Mouse (Mus musculus) macrophage (primary cell): ENCODE results near the gene Ak8. TPM values are rescaled to one million over a fixed set of nuclear protein-coding genes. Genes with fewer than 3 reads are reported as not detected.

Experiments used
- H3K27ac ChIP-seq: fragments of 350-480 bp; formaldehyde crosslinking; 2 replicates; pipeline ENCODE4 v1.9.0; 2021
- H3K36me3 ChIP-seq: fragments of 350-480 bp; formaldehyde crosslinking; 2 replicates; pipeline ENCODE4 v1.9.0; 2021; ENCODE audit errors: inconsistent target
- H3K4me3 ChIP-seq: fragments of 350-480 bp; formaldehyde crosslinking; 2 replicates; pipeline ENCODE4 v1.9.0; 2021; ENCODE audit errors: inconsistent target
- H3K79me2 ChIP-seq: fragments of 350-480 bp; formaldehyde crosslinking; 2 replicates; pipeline ENCODE4 v1.9.0; 2021; ENCODE audit errors: inconsistent target
- WGBS: methylation state at CpG from one replicate; pipeline ENCODE4 v1.1.7; 2026; ENCODE audit warnings: inconsistent platforms; ENCODE audit not compliant: missing documents; 5-methylcytosine and 5-hydroxymethylcytosine counted together
- polyA plus RNA-seq: library from polyadenylated mRNA; stranded (reverse); fragments of 250-400 nt; gene quantifications from 3 replicates; pipeline ENCODE4 v1.2.4, GENCODE M21; 2018; ENCODE audit warnings: inconsistent platforms

Ak8 gene
- polyA plus RNA-seq, 1 experiment from 2014 or later, result 14.5 TPM

DNA sequence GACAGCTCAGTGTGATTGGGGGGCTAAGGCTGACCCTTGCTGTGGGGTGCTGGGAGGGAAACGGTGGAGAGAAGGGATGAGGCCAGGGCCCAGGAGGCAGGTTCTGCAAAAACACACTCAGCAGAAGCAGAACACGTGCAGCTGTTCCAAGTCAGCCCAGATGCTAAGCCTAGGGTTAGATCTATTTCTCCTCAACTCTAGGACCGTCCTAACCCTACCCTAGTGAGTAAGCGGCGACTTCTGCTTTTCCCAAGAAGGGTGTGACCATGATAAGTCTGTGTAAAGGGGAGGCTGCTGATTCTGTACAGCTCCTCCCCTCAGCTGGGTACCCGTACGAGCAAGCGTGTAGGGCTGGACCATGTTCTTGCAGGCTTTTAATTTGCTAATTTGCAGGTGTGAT, 96.3 kb downstream of the Ak8 start:
- Histone ChIP-seq H3K4me3 (no peak overlapping the region), H3K36me3 (no peaks in the 10 kb centered on the region), H3K79me2 (no peaks in the 10 kb centered on the region), H3K27ac (no peak overlapping the region)
- WGBS, result 4% methylated on average over 5 of the region's 8 CpGs

DNA sequence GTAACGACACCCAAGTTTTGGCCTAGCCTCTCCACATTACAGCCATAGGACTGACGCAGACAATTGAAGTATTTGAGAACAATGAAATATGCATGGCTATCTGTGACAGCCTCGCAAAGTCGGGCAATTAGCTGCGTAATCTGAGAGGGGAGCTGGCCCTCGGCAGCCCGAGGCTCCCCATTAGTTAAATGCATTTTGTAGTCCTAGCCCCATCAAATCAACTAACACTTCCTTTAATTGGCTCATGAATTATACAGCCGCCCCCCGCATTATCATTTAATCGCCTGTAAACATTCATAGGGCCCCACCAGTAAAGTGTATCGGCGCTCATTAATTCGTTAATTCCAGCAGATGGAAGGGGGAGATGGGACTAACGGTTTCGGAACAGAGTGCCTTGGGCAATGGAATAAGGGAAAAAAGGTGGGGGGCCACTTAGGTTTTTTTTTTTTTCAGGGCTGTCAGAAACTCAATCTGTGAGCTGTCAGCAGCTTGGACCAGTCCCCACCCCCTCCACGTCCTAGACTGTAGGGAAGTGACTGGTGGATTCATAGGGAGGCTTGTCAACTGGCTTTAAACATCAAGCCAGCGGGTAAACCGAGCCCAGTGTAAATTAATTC, 97.6 kb downstream of the Ak8 start:
- 93% methylated on average over 18 of the region's 18 CpGs for WGBS
- H3K4me3 ChIP-seq, result no peak overlapping the region
- no peak overlapping the region for H3K27ac ChIP-seq
- no peaks in the 10 kb centered on the region for H3K79me2 ChIP-seq
- no peaks in the 10 kb centered on the region for H3K36me3 ChIP-seq

DNA sequence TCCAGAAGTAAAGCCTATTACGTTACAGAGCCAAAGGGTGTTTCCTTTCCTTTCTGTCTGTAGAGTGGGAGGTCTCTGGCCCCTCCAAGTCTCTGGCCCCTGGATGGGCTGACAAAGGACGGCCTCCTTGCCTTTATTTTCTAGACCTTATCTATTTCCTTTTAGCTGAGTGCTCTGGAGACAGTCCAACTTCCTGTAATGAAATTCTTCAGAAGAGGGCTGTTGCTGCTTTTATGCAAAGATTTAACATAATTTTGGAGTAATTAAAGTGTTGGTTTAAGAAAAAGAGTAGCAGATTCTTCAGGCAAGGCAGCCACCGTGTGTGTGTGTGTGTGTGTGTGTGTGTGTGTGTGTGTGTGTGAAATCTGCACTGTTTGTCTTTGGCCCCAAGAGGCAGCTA, 98.4 kb downstream of the Ak8 start:
- no peaks in the 10 kb centered on the region for H3K36me3 ChIP-seq
- H3K4me3 ChIP-seq, result no peak overlapping the region
- no peaks in the 10 kb centered on the region for H3K79me2 ChIP-seq
- H3K27ac ChIP-seq, result no peak overlapping the region
- WGBS, result 20% methylated on average over 3 of the region's 3 CpGs

DNA sequence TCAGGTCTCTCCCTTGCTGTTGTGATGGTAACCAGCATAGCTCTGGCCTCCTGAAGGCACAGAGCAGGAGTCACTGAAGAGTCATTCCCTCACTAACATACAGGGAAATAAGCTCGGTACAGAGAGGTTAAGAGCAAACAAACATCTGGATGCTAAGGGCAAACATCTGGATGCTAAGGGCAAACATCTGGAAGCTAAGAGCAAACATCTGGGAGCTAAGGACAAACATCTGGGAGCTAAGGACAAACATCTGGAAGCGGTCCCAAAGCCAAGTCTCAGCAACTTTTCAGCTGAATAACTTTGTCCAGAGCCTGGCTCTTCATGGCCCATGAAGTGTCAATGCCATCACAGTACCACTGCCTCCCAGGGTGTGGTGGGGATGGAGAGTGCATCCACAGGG, 99.6 kb downstream of the Ak8 start:
- H3K27ac ChIP-seq, result no peak overlapping the region
- H3K36me3 ChIP-seq, result no peaks in the 10 kb centered on the region
- H3K79me2 ChIP-seq, result no peaks in the 10 kb centered on the region
- WGBS, result 100% methylated on average over 2 of the region's 2 CpGs
- H3K4me3 ChIP-seq, result no peak overlapping the region

DNA sequence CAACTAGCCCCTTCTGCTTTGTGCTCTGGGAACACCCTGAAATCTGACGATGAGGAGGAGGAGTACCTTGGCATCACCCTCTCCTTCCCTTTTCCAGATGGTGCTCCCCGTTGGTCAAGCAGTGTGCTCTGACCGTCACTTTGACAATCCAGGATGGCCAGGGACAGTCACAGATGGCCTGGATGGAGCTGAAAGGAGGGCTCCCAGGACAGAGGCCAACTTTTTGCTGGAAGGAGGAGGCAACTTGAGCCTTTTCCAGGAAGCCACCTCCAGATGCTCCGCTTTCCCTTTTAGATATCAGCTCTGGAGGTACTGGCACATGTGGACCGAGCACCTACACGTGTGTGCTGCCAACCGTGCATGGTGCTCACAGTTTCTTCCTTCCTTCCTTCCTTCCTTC, 103.4 kb downstream of the Ak8 start:
- no peaks in the 10 kb centered on the region for H3K79me2 ChIP-seq
- H3K27ac ChIP-seq, result no peak overlapping the region
- 82% methylated on average over 7 of the region's 7 CpGs for WGBS
- H3K4me3 ChIP-seq, result no peak overlapping the region
- no peaks in the 10 kb centered on the region for H3K36me3 ChIP-seq

DNA sequence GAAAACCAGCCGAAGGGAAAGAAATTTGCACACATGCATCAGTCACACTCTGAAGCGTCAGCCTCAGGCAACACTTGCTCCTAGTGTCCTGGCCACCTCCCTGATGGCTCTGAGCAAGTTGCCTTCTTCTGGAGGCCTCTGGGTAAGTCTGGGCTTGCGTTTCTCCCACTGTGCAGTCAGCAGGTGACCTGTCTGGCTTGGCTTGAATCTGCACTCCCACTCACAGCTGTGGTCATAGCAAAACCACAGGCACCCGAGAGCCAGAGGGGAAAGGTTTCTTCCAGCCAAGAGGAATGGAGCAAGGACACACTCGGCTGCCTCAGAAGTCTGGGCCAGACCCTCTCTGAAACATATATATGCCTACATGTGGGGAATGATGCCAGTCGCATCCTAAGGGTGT, 108.9 kb downstream of the Ak8 start:
- 81% methylated on average over 6 of the region's 6 CpGs for WGBS
- Histone ChIP-seq H3K27ac (no peak overlapping the region), H3K4me3 (no peak overlapping the region), H3K36me3 (no peaks in the 10 kb centered on the region), H3K79me2 (no peaks in the 10 kb centered on the region)

DNA sequence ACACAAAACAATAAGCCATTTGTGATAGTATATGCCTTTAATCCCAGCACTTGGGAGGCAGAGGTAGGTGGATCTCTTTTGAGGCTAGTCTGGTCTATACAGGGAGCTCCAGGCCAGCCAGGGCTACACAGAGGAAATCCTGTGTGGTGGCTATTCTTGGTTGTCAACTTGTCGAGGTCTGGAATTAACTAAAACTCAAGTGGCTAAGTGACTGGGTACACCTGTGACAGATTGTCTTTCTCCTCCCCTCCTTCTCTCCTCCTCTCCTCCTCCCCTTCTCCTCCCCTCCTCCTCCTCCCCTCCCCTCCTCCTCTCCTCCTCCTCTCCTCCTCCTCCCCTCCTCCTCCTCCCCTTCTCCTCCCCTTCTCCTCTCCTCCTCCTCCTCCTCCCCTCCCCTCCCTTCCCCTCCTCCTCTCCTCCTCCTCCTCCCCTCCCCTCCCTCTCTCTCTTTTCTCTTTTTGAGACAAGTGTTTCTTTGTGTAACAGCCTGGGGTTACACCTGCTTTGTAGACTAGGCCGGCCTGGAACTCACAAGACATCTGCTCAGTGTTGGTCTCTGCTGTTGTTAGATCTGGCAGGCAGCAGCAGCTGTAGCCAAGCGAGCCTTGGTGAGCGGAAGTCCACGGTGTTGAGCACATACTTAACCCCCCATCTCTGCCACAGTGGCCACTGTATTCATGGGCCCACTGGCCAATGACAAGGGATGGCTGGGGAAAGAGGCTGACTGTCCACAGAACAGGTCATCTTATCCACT, 110.5 kb downstream of the Ak8 start:
- Histone ChIP-seq H3K27ac (no peak overlapping the region), H3K79me2 (no peaks in the 10 kb centered on the region), H3K4me3 (no peak overlapping the region), H3K36me3 (no peaks in the 10 kb centered on the region)
- 80% methylated on average over 5 of the region's 5 CpGs for WGBS

DNA sequence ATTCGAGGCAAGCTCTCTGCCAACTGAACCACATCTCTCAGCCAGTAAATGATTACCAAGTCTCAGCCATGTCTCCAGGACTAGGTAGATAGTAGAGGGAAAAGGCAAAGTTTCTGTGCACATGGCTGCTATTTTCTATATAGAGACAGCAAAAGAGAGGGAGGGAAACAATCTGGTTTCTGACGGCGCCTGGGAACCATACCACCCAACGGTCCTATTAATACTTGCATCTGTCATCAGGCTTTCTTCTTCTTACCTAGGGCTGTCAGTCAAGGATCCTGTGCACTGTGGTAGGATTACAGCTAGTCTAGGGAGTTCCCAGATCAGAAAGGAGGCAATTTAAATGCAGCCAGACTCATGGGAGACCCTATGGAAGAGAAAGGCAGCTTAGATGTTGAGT, 118.9 kb downstream of the Ak8 start:
- Histone ChIP-seq H3K36me3 (peaks cover 2% of the 10 kb centered on the region; the same call in 1 of the 2 replicates), H3K79me2 (no peaks in the 10 kb centered on the region), H3K4me3 (no peak overlapping the region), H3K27ac (no peak overlapping the region)
- 88% methylated on average over 4 of the region's 4 CpGs for WGBS

DNA sequence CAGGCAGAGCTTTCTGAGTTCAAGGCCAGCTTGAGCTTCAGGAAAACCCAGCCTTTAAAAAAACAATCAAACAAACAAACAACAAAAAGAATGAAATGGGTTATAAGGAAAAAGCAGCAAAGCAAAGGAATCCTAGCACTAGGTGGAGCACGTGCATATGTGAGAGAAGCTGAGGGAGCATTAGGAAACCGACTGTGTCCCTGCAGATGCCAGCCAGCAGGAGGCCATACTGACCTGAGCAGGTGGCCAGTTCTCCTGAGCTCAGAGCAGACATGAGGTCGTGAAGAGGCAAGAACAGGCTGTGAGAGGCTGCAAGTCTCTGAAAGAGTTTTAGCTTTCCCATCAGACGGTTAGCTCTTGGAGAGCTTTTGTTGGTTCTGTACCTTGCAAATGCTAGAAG, 129.3 kb downstream of the Ak8 start:
- Histone ChIP-seq H3K4me3 (no peak overlapping the region), H3K36me3 (peaks cover 54% of the 10 kb centered on the region), H3K79me2 (peaks cover 59% of the 10 kb centered on the region), H3K27ac (no peak overlapping the region)
- WGBS, result 81% methylated on average over 4 of the region's 4 CpGs

DNA sequence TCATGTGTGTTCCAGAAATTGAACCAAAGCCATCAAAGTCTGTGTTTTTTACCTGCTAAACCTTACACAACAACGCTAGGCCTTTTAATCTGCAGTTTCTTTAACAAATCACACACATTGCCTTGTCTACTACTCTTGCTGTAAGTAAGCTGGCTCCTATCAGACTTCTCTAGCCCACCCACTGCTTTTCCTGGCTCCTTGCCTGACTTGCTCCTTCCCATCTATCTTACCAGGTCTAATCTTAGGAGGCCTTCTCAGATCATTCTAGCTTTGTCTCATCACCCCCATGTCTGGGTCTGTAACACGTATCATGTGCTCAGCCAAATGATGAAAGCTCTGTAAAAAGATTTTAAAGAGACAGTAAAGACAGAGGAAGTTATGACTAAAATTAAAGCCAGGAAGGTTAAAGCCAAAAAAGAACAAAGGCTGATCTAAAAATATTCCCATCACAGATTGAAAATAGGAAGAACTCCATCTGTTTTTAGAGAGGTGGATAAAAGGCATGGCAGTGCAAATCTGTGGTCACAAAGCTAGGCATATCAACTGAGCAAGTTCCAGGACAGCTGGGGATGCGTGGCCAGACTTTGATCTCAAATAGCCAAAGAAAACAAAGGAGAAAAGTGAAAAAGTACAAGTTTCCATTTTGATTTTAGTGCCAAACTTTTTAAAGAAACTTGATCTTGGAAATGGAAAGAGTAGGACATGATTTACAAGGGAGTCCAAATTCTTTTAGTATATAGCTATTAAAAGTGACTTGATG, 136.4 kb downstream of the Ak8 start:
- Histone ChIP-seq H3K27ac (peak overlapping the region; percentile 31), H3K79me2 (peaks cover 90% of the 10 kb centered on the region), H3K4me3 (no peak overlapping the region), H3K36me3 (peaks cover 23% of the 10 kb centered on the region)
- WGBS, result 74% methylated on average over 3 of the region's 3 CpGs

DNA sequence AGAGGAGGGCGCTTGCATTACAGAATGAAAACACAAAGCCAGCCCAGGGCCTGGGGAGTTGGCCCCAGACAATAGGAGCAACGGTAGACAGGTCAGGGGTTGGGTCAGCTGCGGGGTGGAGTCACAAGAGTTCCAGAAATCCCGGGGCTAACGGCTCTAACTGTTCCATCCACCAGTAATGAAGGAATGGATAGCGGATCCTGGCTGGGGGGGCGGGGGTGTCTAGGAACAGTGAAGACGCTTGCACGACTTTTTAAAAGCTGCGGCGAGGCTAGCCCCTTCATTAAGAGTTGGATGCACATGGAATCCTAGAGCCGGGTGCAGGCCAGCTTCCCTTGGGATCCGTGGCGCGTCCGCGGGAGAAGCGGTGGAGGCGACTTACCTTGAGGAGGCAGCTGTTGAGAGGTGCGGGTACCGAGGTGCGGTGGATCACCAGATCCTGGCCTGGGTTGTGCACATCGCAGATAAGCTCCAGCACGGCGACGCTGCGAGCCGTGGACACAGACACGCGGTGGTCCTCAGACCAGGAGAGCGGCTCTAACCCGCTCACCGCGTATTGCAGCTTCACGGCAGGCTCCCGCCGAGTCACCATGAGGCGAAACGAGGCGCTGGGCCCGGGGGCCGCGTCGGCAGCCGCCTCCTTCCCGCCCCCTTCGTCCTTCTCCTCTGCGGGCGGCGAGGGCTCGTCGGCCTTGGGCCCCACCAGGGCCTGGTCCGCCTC, 139.7 kb downstream of the Ak8 start:
- Histone ChIP-seq H3K27ac (peak overlapping the region; percentile 52), H3K4me3 (peak overlapping the region; percentile 92), H3K79me2 (peaks cover 85% of the 10 kb centered on the region), H3K36me3 (peaks cover 6% of the 10 kb centered on the region)
- under 1% methylated on average over 53 of the region's 53 CpGs for WGBS

DNA sequence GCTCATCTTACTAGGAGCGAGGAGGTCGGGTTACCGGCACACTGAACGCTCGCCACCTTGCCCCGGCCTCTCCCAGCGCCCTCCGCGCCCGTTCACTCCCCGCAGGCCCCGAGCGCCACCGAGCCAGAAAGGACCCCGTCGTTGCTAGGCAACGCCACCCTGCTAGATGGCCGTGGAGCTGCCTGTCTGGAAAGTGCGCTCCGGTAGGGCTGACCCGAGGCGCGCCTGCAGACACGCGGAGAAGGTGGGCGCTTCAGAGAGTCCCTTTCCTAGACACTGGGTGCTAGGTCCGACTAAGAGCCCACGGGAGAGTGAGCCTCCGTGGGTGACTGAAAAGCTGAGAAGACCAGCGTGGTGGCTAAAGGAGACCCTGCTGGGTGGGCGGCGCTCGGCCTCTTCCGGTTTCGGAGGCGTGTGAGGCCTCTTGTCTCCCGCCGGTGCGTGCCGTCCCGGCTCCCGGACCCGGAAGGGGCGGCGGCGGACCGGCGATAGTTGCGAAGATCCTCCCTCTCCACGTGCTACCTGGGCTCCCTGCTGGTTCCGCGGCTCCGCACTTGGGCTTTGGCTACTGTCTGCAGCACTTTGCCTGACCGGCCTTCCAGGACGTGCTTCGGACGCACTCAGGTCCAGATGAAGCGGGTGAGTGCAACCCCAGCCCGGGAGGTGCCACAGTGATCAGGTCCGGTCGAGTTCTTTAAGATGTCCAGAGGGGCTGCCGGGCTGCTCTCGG, 140.4 kb downstream of the Ak8 start, which contains the start of the genes Gtf3c4 and Ddx31:
Gtf3c4 (minus strand) TSS at position 139 of the 730 bp plus-strand sequence.
Ddx31 (plus strand) TSS at position 185 of the 730 bp plus-strand sequence.
- Histone ChIP-seq H3K36me3 (peaks cover 8% of the 10 kb centered on the region; the same call in 1 of the 2 replicates), H3K79me2 (peaks cover 85% of the 10 kb centered on the region), H3K27ac (peak within 1 kb of the TSS; percentile 89), H3K4me3 (peak within 1 kb of the TSS; percentile 92)
- under 1% methylated on average over 62 of the region's 63 CpGs for WGBS

DNA sequence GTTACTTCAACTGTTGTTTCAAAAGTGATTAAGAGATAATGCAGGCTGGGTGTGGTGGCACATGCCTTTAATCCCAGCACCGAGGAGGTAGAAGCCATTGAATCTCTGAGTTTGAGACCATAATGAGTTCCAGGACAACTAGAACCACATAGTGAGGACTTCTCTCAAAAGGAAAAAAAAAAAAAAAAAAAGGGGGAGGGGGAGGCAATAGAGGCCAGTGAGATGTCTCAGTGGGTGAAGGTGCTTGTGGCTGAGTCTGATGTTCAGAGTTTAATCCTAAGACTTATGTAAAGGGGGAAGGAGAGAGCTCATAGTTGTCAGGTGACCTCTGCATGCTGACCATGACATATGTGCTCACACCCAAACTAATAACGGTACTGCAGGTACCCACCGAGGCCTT, 142.1 kb downstream of the Ak8 start:
- Histone ChIP-seq H3K27ac (peak overlapping the region; percentile 89), H3K4me3 (peak overlapping the region; percentile 92; the same call in 1 of the 2 replicates), H3K36me3 (peaks cover 24% of the 10 kb centered on the region), H3K79me2 (peaks cover 76% of the 10 kb centered on the region)
- WGBS, result 100% methylated on average over 2 of the region's 3 CpGs

DNA sequence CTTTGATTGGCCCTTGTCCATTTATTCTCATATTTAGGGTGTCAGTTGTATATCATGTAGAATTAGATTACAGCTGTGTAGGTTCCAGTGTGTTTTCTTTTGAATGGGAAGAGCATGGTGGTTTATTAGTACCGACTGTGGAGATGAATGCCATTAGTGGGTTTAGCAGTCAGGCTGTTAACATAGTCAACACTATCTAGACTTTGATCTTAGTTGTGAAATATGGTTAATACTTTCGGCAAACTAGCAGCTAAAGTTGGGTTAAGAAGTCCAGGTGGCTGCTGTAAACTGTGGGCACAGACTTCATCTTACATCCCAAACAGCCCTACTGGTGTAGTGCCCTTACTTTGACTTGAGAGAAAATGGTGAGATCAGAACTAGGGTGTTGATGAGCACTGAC, 148.9 kb downstream of the Ak8 start:
- H3K36me3 ChIP-seq, result peaks cover 71% of the 10 kb centered on the region
- H3K4me3 ChIP-seq, result no peak overlapping the region
- H3K79me2 ChIP-seq, result peaks cover 37% of the 10 kb centered on the region
- H3K27ac ChIP-seq, result no peak overlapping the region
- WGBS, result 83% methylated on average over 2 of the region's 2 CpGs
